Mouse (Mus musculus): ENCODE data around the gene Ypel2. TPM values are rescaled to one million over a fixed set of nuclear protein-coding genes. Genes with fewer than 3 reads are reported as not detected.

The Ypel2 gene
- polyA plus RNA-seq, 1 experiment from 2014 or later: 7.6 TPM

DNA sequence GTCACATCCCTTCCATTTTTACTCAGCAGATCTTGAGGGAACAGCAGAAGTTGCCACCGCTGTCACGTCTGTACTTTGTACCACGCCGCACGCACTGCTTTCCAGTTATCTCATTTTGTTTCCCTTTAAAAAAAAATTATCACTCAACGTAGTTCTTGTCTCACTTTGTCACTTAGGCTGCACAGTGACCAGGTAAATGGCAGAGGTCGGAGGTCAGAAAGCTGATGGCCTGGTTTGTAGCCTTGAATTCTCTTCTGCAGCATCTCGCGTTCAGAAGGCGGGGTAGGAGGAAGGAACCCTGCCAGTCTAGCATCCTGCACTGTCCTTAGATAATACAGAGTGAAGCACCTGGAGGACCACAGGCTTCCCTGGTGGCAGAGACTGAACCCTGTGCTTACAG is 29.8 kb downstream of the Ypel2 start:
- WGBS: 87% methylated on average over 10 of the region's 10 CpGs
- ATAC-seq (replicated peaks; ENCODE audit: insufficient number of reproducible peaks, low FRiP score, low TSS enrichment, low read depth): no peak
- Histone ChIP-seq H3K36me3 (replicated peaks; ENCODE audit: control insufficient read depth, insufficient read depth, low read depth, low read length) (no peaks in the 10 kb centered on the region), H3K9ac (replicated peaks; ENCODE audit: low read length) (no peak overlapping the region), H3K9me3 (replicated peaks; ENCODE audit: control insufficient read depth, low read length) (no peaks in the 10 kb centered on the region), H3K4me1 (ENCODE audit: control insufficient read depth, insufficient read depth, low read length) (peaks cover 4% of the 10 kb centered on the region; the same call in 1 of the 2 replicates), H3K27ac (replicated peaks; ENCODE audit: low read depth, low read length) (no peak overlapping the region), H3K4me2 (ENCODE audit: low read depth, low read length) (no peak overlapping the region), H3K27me3 (ENCODE audit: control insufficient read depth, insufficient read depth, low read length) (no peaks in the 10 kb centered on the region), H3K4me3 (ENCODE audit: low read depth, low read length) (no peak overlapping the region)
- DNase-seq (ENCODE audit: low spot score): no peak

DNA sequence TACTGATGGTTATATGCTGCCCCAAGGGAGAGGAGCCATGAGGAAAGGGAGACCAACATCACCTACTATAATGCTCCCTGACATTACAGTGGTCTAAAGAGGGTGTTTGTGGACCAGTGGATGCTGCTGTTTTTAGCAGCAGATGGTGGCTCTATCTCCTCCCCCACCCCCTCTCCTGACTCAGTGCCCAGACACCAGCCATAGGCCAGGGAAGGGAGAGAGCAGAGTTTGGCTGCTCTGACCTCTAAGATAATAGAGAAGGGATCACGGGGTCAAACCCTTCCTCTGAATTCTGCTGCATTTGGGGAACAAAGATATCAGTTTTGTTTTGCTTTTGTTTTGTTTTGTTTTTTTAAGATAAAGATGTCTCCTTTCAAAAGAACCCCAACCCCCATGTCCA is 30.5 kb downstream of the Ypel2 start:
- Histone ChIP-seq H3K4me3 (ENCODE audit: low read depth, low read length) (no peak overlapping the region), H3K9ac (replicated peaks; ENCODE audit: low read length) (no peak overlapping the region), H3K4me2 (ENCODE audit: low read depth, low read length) (no peak overlapping the region), H3K27ac (replicated peaks; ENCODE audit: low read depth, low read length) (no peak overlapping the region), H3K27me3 (ENCODE audit: control insufficient read depth, insufficient read depth, low read length) (no peaks in the 10 kb centered on the region), H3K36me3 (replicated peaks; ENCODE audit: control insufficient read depth, insufficient read depth, low read depth, low read length) (no peaks in the 10 kb centered on the region), H3K4me1 (ENCODE audit: control insufficient read depth, insufficient read depth, low read length) (peaks cover 4% of the 10 kb centered on the region; the same call in 1 of the 2 replicates), H3K9me3 (replicated peaks; ENCODE audit: control insufficient read depth, low read length) (no peaks in the 10 kb centered on the region)
- DNase-seq (ENCODE audit: low spot score) (no peak), ATAC-seq (replicated peaks; ENCODE audit: insufficient number of reproducible peaks, low FRiP score, low TSS enrichment, low read depth) (no peak)
- WGBS: 58% methylated on average over 1 of the region's 1 CpGs

DNA sequence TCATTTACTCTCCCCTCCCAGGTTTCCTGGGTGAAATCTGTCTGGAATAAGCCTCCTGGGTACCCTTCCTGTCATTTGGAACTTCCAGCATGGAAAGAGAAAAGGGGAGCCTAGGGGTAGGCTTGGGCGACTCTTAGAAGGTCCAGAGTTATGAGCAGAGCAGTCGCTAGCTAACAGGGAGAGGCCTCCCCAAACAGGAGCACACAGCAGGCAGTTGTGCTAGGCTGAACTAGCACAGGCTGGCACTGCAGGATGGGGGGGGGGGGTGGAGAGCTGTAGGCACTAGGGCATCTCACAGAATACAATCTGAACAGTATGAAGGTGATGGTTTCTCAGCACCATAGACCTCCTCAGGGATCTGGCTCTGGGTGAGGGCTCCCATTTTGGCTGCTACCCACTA is 31.1 kb downstream of the Ypel2 start:
- ATAC-seq (replicated peaks; ENCODE audit: insufficient number of reproducible peaks, low FRiP score, low TSS enrichment, low read depth) (no peak), DNase-seq (ENCODE audit: low spot score) (no peak)
- Histone ChIP-seq H3K4me1 (ENCODE audit: control insufficient read depth, insufficient read depth, low read length) (peaks cover 4% of the 10 kb centered on the region; the same call in 1 of the 2 replicates), H3K4me2 (ENCODE audit: low read depth, low read length) (no peak overlapping the region), H3K36me3 (replicated peaks; ENCODE audit: control insufficient read depth, insufficient read depth, low read depth, low read length) (no peaks in the 10 kb centered on the region; the same call in 1 of the 2 replicates), H3K27me3 (ENCODE audit: control insufficient read depth, insufficient read depth, low read length) (no peaks in the 10 kb centered on the region), H3K9me3 (replicated peaks; ENCODE audit: control insufficient read depth, low read length) (no peaks in the 10 kb centered on the region), H3K4me3 (ENCODE audit: low read depth, low read length) (no peak overlapping the region), H3K27ac (replicated peaks; ENCODE audit: low read depth, low read length) (no peak overlapping the region), H3K9ac (replicated peaks; ENCODE audit: low read length) (no peak overlapping the region)
- 73% methylated on average over 2 of the region's 2 CpGs for WGBS

DNA sequence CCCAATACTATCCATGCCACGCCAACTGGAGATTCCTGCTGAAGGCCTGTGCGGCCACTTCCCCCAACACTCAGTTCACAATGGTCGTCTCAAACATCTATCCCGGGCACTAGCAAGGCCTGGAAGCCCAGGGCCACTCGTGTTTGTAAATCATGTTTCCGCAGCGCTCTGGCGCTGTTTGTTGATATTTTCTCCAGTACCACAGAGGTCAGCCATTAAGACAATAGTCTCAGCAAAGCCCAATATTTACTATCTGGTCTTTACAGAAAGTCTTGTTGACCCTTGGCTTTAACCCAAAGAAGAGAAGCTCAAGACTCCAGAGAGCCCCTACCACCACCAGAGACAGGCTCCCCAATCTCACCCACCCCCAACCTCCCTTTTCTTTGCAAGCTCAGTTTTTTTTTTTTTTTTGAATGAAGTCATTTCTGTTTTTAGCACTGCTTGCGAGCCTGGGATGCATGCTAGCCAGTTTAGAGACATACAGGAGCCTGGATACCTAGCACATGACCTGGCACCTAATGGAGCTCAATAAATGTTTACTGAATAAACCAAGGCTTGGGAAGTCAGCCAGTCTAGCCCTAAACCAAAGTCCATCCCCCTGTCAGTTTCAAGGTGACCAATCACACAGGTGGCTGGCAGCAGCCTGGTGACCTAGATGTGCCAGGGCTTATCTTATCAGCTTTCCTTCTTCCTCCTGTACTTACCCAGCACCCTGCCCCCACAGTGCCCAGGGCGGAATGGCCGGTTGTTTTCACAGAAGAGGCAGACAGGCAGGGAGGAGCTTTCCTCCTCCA is 31.8 kb downstream of the Ypel2 start:
- no peaks in the 10 kb centered on the region for H3K9me3 ChIP-seq (replicated peaks; ENCODE audit: control insufficient read depth, low read length)
- no peaks in the 10 kb centered on the region for H3K27me3 ChIP-seq (ENCODE audit: control insufficient read depth, insufficient read depth, low read length)
- no peak overlapping the region for H3K27ac ChIP-seq (replicated peaks; ENCODE audit: low read depth, low read length)
- H3K4me1 ChIP-seq (ENCODE audit: control insufficient read depth, insufficient read depth, low read length): peaks cover 4% of the 10 kb centered on the region; the same call in 1 of the 2 replicates
- H3K9ac ChIP-seq (replicated peaks; ENCODE audit: low read length): no peak overlapping the region
- no peak overlapping the region for H3K4me3 ChIP-seq (ENCODE audit: low read depth, low read length)
- DNase-seq (ENCODE audit: low spot score) (no peak), ATAC-seq (replicated peaks; ENCODE audit: insufficient number of reproducible peaks, low FRiP score, low TSS enrichment, low read depth) (no peak)
- no peaks in the 10 kb centered on the region; the same call in 1 of the 2 replicates for H3K36me3 ChIP-seq (replicated peaks; ENCODE audit: control insufficient read depth, insufficient read depth, low read depth, low read length)
- WGBS: 75% methylated on average over 11 of the region's 11 CpGs
- no peak overlapping the region for H3K4me2 ChIP-seq (ENCODE audit: low read depth, low read length)

DNA sequence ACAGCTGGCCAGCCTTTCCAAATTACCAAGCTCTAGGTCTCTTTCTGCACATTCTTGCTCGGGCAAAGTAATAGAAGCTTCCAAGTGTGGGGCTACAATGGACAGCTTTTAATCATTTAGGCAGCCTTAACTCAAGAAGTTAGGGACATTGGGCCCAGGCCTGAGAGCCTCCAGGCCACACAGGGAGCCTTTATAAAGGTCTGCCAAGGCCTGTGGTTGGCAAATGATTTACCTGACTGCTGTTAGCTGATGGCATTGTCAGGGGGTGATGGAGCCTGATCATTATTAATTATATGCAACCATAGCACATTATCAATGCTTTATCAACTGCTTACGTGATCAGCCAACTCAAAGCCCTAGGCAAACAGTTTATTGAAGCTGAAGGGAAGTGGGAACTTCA is 33.2 kb downstream of the Ypel2 start:
- Histone ChIP-seq H3K27ac (replicated peaks; ENCODE audit: low read depth, low read length) (no peak overlapping the region), H3K36me3 (replicated peaks; ENCODE audit: control insufficient read depth, insufficient read depth, low read depth, low read length) (no peaks in the 10 kb centered on the region; the same call in 1 of the 2 replicates), H3K9ac (replicated peaks; ENCODE audit: low read length) (no peak overlapping the region), H3K4me1 (ENCODE audit: control insufficient read depth, insufficient read depth, low read length) (peaks cover 4% of the 10 kb centered on the region; the same call in 1 of the 2 replicates), H3K4me2 (ENCODE audit: low read depth, low read length) (no peak overlapping the region), H3K4me3 (ENCODE audit: low read depth, low read length) (no peak overlapping the region), H3K9me3 (replicated peaks; ENCODE audit: control insufficient read depth, low read length) (no peaks in the 10 kb centered on the region), H3K27me3 (ENCODE audit: control insufficient read depth, insufficient read depth, low read length) (no peaks in the 10 kb centered on the region)
- DNase-seq (ENCODE audit: low spot score) (no peak), ATAC-seq (replicated peaks; ENCODE audit: insufficient number of reproducible peaks, low FRiP score, low TSS enrichment, low read depth) (no peak)
- 64% methylated on average over 2 of the region's 2 CpGs for WGBS

DNA sequence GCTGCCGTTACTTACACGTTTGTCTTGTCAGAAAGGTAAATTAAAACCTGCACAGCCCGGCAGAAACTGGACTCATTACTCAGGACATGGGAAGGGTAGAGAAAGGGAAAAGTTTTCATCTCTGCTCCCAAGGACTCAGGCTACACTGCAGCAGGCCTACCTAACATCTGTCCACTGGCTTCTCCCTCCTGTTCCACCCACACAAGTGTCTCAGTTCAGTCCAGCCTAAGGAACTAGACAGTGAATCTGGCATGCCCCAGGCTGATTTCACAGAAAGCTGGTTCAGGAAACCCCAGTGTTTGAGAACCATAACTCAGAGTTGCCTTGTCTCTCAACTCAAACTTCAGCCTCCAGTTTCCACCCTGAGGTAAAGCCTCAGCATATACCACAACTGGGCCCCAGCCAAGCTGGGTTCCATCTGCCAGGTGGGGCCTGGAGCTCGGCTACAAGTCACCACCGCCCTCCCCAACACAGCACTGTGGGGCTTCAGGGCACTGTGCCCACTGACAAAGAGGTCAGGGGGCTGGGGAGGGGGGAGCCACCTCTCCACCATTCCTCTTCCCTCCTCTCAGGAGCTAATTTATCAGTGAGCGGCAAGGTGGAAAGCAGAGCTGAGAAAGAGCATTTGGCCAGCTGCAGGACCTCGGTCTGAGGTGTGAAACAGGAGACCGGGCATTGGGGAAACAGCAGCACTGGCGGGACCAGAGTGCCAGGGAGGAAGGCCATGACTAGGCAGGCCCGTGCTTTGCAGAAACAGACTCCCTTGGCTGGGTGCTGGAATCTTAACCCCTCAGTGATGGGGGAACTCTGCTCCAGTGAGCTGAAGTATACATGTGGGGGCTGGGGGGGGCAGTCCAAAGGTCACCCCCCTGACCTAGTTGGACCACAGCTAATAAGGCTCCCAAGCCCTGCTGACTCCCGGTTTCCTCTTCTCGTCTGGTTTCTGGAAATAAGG is 34.5 kb downstream of the Ypel2 start:
- H3K9ac ChIP-seq (replicated peaks; ENCODE audit: low read length): no peak overlapping the region; the same call in 1 of the 2 replicates
- no peak overlapping the region for H3K4me2 ChIP-seq (ENCODE audit: low read depth, low read length)
- peak overlapping the region; percentile 36; the same call in 1 of the 2 replicates for H3K27ac ChIP-seq (replicated peaks; ENCODE audit: low read depth, low read length)
- WGBS: 38% methylated on average over 12 of the region's 12 CpGs
- H3K4me1 ChIP-seq (ENCODE audit: control insufficient read depth, insufficient read depth, low read length): peaks cover 4% of the 10 kb centered on the region; the same call in 1 of the 2 replicates
- H3K4me3 ChIP-seq (ENCODE audit: low read depth, low read length): no peak overlapping the region
- H3K36me3 ChIP-seq (replicated peaks; ENCODE audit: control insufficient read depth, insufficient read depth, low read depth, low read length): no peaks in the 10 kb centered on the region; the same call in 1 of the 2 replicates
- ATAC-seq (replicated peaks; ENCODE audit: insufficient number of reproducible peaks, low FRiP score, low TSS enrichment, low read depth): no peak
- no peaks in the 10 kb centered on the region for H3K27me3 ChIP-seq (ENCODE audit: control insufficient read depth, insufficient read depth, low read length)
- no peaks in the 10 kb centered on the region for H3K9me3 ChIP-seq (replicated peaks; ENCODE audit: control insufficient read depth, low read length)
- no peak for DNase-seq (ENCODE audit: low spot score)

DNA sequence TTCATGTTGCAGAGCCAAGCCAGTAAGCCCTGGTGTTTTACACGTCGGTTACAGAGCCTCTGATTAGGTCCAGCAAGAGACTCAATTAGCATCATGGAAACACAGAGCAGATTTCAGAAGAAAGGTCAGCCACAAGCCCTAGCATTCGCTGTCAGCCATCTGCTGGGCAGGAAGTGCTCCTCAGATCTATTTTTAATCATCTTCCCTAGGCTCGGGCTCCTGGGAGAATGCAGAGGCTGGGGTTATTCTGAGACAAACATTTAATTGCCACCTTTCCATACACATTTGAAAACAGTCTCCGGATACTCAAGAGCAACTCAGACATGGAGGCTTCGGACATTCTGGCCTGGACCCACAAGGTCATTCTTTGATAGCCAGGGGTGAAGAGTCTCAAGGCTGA is 35.3 kb downstream of the Ypel2 start:
- H3K27me3 ChIP-seq (ENCODE audit: control insufficient read depth, insufficient read depth, low read length): no peaks in the 10 kb centered on the region
- H3K9ac ChIP-seq (replicated peaks; ENCODE audit: low read length): no peak overlapping the region
- H3K4me2 ChIP-seq (ENCODE audit: low read depth, low read length): no peak overlapping the region
- no peak overlapping the region for H3K27ac ChIP-seq (replicated peaks; ENCODE audit: low read depth, low read length)
- 40% methylated on average over 6 of the region's 6 CpGs for WGBS
- H3K9me3 ChIP-seq (replicated peaks; ENCODE audit: control insufficient read depth, low read length): no peaks in the 10 kb centered on the region
- ATAC-seq (replicated peaks; ENCODE audit: insufficient number of reproducible peaks, low FRiP score, low TSS enrichment, low read depth) (no peak), DNase-seq (ENCODE audit: low spot score) (no peak)
- H3K4me3 ChIP-seq (ENCODE audit: low read depth, low read length): no peak overlapping the region
- H3K4me1 ChIP-seq (ENCODE audit: control insufficient read depth, insufficient read depth, low read length): peaks cover 4% of the 10 kb centered on the region; the same call in 1 of the 2 replicates
- no peaks in the 10 kb centered on the region; the same call in 1 of the 2 replicates for H3K36me3 ChIP-seq (replicated peaks; ENCODE audit: control insufficient read depth, insufficient read depth, low read depth, low read length)

Measured in embryonic facial prominence, embryonic 11.5 days (tissue).